Mouse (Mus musculus) frontal cortex, postnatal 10 days (tissue): ENCODE results near the gene Gm4952.
"Not testable (repeated sequence)": the region's sequence is repeated elsewhere in the genome, so short reads cannot be mapped to it uniquely, and the experiment has no call there.

Experiments
- DNase-seq, 2 experiments: peaks; one replicate each; pipeline ENCODE4 v3.0.0; 2022; ENCODE audit warnings: low spot score in 2 of 2, mixed read lengths in 1 of 2

Gm4952 gene

DNA sequence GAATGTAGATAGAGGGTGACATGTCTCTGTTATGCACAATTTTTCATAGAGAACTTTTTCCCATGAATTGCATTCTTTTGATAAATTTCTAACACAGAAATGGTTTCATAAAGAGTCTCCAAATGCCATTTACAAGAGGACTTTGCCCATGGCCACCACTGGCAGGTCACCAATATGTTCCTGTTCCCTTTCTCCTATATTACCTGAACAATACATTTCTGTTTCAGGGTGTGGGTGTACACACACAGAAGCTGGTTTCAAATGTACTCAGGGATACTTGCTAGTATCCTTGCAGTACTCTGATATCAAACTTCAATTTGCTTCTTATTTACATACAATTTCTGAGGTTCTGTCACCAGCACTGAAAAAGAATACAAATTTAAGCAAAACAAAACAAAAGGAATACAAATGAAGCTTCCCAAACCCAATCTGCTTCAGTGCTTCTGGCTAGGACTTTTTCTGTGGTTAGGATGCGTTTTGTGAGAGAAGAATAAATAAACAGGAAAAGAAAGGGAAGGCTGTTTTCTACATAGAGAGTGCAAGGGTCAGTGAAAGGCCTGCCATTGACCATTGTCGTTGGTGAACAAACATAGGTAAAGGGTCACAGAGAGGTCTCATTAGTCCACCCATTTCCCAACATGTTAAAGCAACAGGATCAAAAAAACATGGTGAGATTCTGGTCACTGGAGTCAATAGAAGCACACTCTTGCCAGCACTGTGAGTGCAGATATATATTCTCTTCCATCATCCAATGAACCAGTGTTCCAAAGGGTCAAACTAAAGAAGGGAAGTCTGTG lies 1.1 kb downstream of the Gm4952 start:
- DNase-seq = no peak

DNA sequence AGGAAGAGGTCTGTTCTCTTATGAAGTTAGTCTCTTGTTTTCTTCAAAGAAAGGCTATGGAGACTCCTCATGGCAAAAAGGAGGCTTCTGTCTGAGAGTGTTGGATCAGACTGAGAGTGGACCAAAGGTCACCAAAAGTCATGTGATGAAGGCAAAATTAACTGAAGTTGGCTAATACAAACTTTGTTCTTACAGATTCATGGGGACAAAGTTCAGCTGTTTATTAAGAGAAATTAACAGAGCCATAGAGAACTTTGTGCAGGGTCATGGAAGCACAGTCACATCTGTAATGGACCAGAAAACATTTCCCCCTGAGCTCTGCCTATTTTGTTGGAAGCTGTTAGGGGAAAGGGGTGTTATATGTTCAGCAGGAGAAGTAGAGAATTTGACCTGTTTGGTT lies 8.6 kb downstream of the Gm4952 start:
- DNase-seq = no peak

DNA sequence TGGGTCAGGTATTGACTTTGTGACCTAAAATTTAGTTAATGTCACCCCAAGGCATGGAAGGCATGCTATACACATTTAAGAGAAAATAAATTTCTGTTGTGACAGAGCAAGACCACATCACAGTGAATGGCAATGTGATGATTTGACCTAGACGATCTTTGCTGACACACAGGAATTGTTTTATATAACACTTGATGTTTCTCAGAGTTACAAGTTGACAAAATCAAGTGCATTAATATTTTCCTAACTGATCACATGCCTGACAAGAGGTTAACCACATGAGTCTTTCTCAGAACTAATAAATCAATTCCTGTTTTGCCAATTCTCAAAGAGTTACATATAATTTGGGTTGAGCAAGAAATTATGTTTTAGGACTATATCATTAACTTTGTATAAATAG lies 13.9 kb downstream of the Gm4952 start:
- DNase-seq = no peak

DNA sequence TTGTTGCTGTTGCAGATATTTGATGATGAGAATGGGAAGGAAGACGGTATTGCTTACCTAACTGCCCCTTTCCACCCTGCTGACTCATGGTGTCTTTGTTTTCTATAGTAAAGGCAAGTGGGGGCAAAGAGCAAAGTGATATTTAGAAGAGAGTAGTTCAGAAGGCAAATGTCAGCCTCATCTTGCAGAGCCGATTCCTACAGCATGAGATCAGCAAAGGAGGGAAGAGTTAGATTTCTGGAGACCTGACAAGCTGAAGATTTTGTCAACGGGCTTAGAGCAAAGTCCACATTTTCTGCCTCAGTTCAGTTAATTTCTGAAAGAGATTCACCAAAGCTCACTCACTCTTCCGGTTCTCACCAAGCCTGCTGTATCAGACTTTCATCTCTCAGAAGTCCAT lies 33.4 kb downstream of the Gm4952 start, which contains the start of gene Glyat:
Gene Glyat (plus strand): TSS at position 133 of the 400 bp plus-strand sequence.
- no peak for DNase-seq

DNA sequence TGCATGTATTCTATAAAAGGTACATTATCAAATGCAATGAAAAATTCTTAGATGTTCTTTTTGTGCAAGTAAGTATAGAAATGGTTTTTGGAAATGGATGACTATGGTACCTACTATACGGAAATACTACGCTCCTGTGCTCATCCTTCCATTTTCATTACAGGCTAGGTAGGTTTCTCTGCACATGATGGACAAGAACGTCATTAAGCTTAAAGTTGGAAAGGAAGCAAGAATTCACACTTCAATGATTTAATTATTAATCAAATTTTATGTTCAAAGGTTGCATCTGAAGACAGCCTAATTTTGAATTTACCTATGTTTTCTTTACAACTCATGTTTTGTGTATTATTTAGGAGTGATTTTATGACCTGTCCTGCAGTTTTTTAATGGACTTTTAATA lies 34.5 kb downstream of the Gm4952 start:
- no peak for DNase-seq

DNA sequence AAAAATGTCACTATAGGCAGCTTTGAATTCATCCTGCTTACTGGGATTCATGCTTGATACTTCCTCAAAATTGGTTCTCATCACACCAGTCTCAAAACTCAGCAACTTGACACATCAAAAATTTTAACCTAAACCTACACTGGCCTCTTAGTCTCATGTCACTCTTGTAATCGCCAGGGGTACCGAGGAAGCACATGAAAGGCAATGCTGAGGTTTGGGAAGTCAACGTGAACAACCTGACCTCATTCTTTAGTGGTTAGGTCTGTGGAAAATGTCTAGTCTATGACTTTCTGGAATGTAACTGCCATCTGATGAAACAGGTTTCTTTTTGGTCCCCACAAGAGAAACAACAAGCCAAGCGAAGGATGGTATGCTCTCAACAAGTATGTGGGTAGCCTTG lies 35.2 kb downstream of the Gm4952 start:
- no peak for DNase-seq

DNA sequence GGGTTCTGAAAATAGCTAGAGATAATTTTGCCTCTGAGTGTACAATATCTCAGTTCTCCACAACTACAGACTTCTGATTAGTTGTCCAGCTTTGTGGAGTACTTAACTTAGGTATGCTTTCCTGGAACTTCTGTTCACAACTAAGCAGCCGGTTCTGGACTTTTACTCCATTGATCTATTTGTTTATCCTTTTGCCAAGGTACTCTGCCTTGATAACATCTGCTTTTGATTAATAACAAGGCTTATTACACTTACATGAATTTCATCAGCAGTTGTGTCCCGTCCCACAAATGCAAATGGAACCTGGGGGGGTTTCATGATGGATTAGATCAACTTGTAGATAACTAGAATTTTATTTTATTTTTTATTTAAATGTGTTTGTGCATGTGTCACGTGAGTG lies 37.1 kb downstream of the Gm4952 start:
- DNase-seq = no peak

DNA sequence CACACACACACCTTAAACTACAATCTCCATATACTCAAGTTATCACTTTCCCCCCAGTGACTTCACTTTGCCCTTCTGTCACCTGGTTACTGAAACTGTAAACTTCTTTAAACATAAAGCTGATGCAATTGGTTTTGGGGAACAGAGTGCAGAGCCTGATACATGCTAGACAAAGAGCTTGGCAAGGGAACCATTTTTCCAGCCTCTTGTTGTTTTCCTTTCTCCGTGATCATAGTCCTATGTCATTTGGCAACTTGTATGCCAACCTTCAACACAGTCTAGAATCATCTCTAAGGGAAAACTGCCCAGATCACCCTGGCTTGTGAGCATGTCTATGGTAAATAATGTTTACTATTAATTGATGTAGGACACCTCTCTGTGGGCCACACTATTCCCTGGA lies 38.3 kb downstream of the Gm4952 start:
- no peak for DNase-seq

DNA sequence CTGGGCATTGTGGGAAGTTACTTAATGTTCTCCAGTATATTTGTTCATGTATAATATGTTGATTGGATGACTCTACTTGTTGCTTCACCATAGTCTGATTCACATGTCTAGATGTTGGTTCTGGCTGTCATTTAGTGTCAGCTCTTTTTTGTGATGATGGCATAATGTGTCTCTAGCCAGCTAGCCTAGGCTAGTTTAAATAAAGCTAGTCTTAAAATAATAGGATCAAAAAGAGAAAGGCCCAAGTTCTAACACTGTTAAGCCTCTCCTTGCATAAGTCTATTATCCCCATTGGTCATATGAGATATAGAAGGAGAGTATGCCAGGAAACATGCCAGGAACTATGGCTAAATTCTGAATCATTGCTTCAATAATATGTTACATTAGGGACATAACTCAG lies 49.7 kb downstream of the Gm4952 start:
- no peak for DNase-seq

DNA sequence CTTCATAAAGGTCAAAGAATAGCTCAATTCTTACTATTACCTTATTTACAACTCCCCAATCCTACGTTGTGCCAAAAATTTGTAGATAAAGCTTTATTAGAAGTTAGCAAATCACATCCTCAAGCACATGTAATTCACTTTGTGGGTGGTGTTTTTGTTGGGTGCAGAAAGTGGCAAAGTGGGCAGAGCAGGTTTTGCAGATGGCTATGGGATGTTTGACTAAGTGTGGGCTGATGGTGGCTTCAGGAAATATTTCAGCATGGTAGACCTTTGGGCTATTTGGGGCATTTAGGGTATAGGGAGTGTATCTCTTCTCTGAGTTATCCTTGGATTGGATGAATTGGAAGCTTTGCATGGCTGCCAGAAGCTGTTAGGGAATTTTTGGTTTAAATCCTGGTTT lies 66.4 kb downstream of the Gm4952 start:
- DNase-seq = no peak

DNA sequence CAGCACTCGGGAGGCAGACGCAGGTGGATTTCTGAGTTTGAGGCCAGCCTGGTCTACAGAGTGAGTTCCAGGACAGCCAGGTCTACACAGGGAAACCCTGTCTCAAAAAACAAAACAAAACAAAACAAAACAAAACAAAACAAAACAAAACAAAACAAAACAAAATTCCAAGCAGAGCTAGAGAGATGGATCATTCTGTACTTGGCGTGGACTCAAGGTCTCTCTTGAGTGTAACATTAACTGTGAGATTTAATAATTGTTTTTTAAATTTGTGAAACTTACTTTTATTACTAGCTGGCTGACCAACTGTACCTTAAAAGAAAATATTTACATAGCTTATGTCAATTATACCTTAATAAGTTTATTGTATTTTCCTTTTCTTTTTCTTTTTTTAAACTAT lies 68.8 kb downstream of the Gm4952 start:
- not testable (repeated sequence) for DNase-seq

DNA sequence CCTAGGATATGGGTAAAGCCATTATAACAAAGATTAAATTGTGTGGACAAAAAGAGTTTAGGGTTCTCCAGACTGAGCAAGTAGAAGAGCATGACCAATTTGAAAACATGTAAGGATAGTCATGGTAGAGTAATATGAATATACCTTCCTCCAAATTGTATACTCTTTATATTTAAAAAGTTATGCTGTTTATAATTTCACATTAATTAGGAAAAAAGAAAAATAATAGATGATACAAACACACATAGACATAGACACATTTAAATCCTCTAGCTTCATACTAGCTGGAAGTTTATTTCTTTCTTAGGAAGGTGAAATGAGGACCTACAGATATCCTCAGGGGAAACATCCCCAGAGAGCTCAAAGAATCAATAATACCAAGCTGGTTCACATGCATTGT lies 70.4 kb downstream of the Gm4952 start, which contains the start of gene Olfr1442:
Gene Olfr1442 (plus strand): TSS at position 301 of the 400 bp plus-strand sequence.
- no peak for DNase-seq

DNA sequence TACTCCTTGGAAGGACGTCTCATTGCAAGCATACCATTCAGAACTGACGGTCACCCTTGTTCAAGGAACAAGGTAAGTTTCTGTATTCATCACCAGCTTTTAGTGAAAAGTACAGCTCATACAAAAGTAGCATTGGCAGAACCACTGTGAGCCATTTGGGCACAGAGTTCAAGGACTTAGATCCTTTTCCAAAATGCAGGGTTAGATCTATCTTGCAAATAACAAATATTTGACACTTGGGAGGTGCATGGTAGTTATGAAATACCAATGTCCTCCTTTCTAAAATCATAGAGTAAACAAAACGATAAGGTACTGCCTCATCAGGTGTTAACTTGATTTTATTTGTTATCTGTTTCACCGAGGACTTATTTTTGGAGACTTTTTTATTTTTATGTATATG lies 71.3 kb downstream of the Gm4952 start:
- DNase-seq = no peak

DNA sequence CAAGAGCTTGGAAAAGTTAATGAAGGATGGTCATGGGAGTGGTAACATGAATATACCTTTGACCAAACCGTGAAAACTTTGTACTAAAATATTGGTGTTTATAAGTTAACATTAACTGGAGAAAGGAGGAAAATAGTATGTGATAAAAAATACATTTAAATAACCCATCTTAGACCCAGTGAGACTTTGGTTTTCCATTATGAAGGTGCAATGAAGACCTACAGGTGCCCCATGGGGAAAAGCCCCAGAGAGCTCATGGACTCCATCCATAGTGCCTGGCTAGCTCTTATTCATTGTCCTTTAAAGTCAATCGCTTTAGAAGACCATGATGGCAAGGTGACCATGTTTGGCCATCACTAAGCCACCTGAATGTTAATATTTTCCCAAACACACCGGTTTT lies 78.0 kb downstream of the Gm4952 start, which contains the start of gene Olfr1443:
Gene Olfr1443 (plus strand): TSS at position 301 of the 400 bp plus-strand sequence.
- no peak for DNase-seq
